Comparison of ENCODE assay signal across 8 mouse cellular contexts in the genomic region with DNA sequence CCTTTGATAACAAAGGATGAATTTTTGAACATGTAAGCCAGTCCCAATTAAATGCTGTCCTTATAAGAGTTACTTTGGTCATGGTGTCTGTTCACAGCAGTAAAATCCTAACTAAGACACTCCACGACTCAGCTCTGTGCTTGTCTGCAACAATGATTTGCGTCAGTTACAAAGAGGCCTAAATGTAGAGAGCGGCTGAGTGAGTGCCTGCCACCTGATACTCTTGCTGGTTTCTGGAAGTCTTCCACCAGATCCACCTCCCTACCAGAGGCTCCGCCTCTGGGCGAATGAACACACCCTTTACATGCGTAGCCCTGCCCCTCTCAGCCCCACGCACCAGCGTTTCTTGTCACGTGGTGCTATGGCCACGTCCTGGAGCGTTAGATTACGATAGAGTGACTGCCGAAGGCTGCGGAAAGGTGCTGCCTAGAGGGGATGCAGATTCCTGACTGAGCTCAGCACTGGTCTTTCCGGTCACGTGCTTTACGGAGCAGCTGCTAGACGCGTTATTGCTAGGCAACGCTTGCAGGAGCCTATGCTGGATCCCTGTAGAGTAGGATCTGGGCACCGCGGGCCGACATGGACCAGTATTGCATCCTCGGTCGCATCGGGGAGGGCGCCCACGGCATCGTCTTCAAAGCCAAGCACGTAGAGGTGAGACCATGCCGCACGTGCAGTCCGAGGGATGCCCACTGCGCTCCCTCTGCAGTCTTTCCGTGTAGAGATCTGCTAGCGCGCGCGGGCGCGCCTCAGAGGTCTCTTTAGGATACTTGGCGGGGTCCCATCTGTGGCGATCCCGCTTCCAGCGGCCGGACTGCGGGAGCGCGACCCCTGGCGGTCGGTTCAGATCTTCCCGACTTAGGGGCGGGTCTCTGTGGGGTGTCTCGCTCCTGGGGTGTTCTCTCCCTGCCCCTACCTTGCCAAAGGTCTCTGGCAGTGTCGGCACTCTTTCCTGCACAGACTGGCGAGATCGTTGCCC. TPM values are rescaled to one million over a fixed set of nuclear protein-coding genes. Genes with fewer than 3 reads are reported as not detected.
DNase-seq lines count a peak whose midpoint lies in the region; ATAC-seq lines count a peak whose summit lies in the region.

A gene (plus strand): TSS at position 298 of the 979 bp plus-strand sequence.

- H3K27me3 ChIP-seq in intestine, embryonic 14.5 days (replicated peaks; ENCODE audit: control insufficient read depth, insufficient read depth, low read length): no peaks in the 10 kb centered on the region

- peak within 1 kb of the TSS; percentile 61 for H3K4me2 ChIP-seq in intestine, embryonic 14.5 days (ENCODE audit: low read length)

- peak within 1 kb of the TSS; percentile 47 for H3K9ac ChIP-seq in intestine, embryonic 14.5 days (ENCODE audit: low read length)

- DNase-seq in adrenal gland, adult 18-20 months (ENCODE audit: low spot score in 2 of 2): peak; percentile 74
- DNase-seq in embryo, embryonic 11 days: peak; percentile 94
- DNase-seq in gastrocnemius, postnatal 25 days: peak; percentile 94
- DNase-seq in intestine, embryonic 14.5 days (ENCODE audit: low spot score): peak; percentile 94
- peak; percentile 94 to 98 for DNase-seq in left cerebral cortex, postnatal 14 days (ENCODE audit: low spot score in 2 of 2)
- peak; percentile 97 for DNase-seq in mesoderm, embryonic 11.5 days (ENCODE audit: low read depth, low spot score)
- DNase-seq in right cerebral cortex, postnatal 36 days (ENCODE audit: low spot score in 2 of 2): peak; percentile 95 to 98
- DNase-seq in yolk sac, embryonic 10.5 days (ENCODE audit: low spot score): peak; percentile 95

- H3K4me3 ChIP-seq in intestine, embryonic 14.5 days (ENCODE audit: low read depth, low read length): peak within 1 kb of the TSS; percentile 50

- under 1% methylated on average over 57 of the region's 57 CpGs for WGBS in intestine, embryonic 14.5 days

- intact Hi-C loops in left cerebral cortex, postnatal 14 days (cut with DNase I): loop anchor here (2.0 to 10.0 kb wide), 3 partner anchors 64 to 682 kb away; a partner anchor contains a TSS

- ATAC-seq in intestine, embryonic 14.5 days (replicated peaks; ENCODE audit: low FRiP score, low TSS enrichment, low read depth): peak; percentile 99

- H3K27ac ChIP-seq in intestine, embryonic 14.5 days (ENCODE audit: low read depth): peak within 1 kb of the TSS; percentile 78

- peaks cover 5% of the 10 kb centered on the region; the same call in 1 of the 2 replicates for H3K4me1 ChIP-seq in intestine, embryonic 14.5 days (replicated peaks; ENCODE audit: control insufficient read depth, insufficient read depth, low read length)

- H3K9me3 ChIP-seq in intestine, embryonic 14.5 days (ENCODE audit: control insufficient read depth, low read length): no peaks in the 10 kb centered on the region

- H3K36me3 ChIP-seq in intestine, embryonic 14.5 days (ENCODE audit: control insufficient read depth, insufficient read depth, low read length): no peaks in the 10 kb centered on the region

RNA-seq across cellular contexts. Expression of the gene that starts here (rescaled TPM):
- total RNA-seq in adrenal gland, adult 18-20 months (2021): 1 to 10 TPM; 3.2 to 4.4 TPM
- 1 to 10 TPM; 2.8 to 3.4 TPM for total RNA-seq in gastrocnemius, postnatal 25 days (2021)
- polyA plus RNA-seq in intestine, embryonic 14.5 days (2014; fragmentation: Nextera tagmentation; extraction: Ambion mirVana): 9.8 and 10.7 TPM in 2 replicates
- 10 to 100 TPM; 10.3 to 11.9 TPM for total RNA-seq in left cerebral cortex, postnatal 14 days (2021)

Comparison
In these comparisons a context has a peak if more than half of its experiments do, and no peak if none do; other contexts are left out.
1. Peak in every context shown above with its lines: DNase-seq, ATAC-seq, H3K4me3 ChIP-seq and H3K27ac ChIP-seq.